Mouse (Mus musculus): ENCODE results near the gene Btg2. TPM values are rescaled to one million over a fixed set of nuclear protein-coding genes. Genes with fewer than 3 reads are reported as not detected.

Btg2 gene
- polyA plus RNA-seq, 1 experiment from 2014 or later, result 115 TPM

GRCm38 (mm10) chr1:134063086-134063772 lies 15.7 kb downstream of the Btg2 start:
- H3K36me3 ChIP-seq, result no peaks in the 10 kb centered on the region
- peak overlapping the region; percentile 44 for H3K9ac ChIP-seq
- WGBS, result 1% methylated on average over 33 of the region's 33 CpGs
- H3K27me3 ChIP-seq, result no peaks in the 10 kb centered on the region
- no peaks in the 10 kb centered on the region for H3K9me3 ChIP-seq
- ATAC-seq (ENCODE audit: borderline replicate concordance, extremely low read depth, low FRiP score, low TSS enrichment), result 0 out of 2 replicates have a peak, but pooled peaks have one; percentile 5
- H3K4me3 ChIP-seq, result peak overlapping the region; percentile 7
- peak overlapping the region; percentile 99 for H3K27ac ChIP-seq
- H3K4me2 ChIP-seq, result peak overlapping the region; percentile 51
- peaks cover 85% of the 10 kb centered on the region for H3K4me1 ChIP-seq

DNA sequence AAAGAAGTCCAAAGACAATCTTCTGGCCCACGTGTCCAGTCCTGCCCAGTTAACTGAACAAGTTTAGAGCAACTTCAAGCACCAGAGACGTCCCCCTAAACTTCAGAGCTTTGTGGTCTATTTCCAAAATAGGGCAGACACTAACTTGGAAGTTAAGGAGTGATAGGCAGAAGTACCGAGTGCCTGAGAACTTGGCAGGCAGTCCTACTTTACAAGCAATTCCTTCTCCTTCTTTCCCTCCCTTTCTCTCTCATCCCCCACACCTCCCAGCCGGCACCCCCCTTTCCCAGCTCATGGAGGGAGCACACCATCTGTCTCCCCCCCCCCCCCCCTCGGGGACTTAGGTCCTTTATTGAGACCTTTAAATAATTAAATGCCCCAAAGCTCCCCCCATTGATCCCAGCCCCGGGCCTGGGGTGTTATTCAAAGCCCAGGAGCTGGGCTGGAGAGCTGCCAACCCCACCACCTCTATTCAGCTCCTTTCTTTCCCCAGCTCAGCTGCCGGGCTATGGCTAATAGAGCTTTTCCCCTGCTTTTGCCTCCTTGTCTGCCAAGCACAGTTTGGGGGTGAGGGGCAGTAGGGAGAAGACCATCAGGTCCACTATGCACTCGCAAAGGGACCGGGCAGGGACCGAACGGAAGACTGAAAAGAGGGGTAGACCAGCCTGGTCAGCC lies 16.4 kb downstream of the Btg2 start:
- WGBS, result 4% methylated on average over 11 of the region's 11 CpGs
- no peaks in the 10 kb centered on the region for H3K9me3 ChIP-seq
- H3K4me3 ChIP-seq, result peak overlapping the region; percentile 7; the same call in 1 of the 2 replicates
- peaks cover 85% of the 10 kb centered on the region for H3K4me1 ChIP-seq
- H3K36me3 ChIP-seq, result no peaks in the 10 kb centered on the region
- ATAC-seq (ENCODE audit: borderline replicate concordance, extremely low read depth, low FRiP score, low TSS enrichment), result no peak
- peak overlapping the region; percentile 51 for H3K4me2 ChIP-seq
- H3K27ac ChIP-seq, result peak overlapping the region; percentile 99
- no peaks in the 10 kb centered on the region for H3K27me3 ChIP-seq
- peak overlapping the region; percentile 27 for H3K9ac ChIP-seq

GRCm38 (mm10) chr1:134061915-134062314 lies 17.0 kb downstream of the Btg2 start:
- Histone ChIP-seq H3K36me3 (no peaks in the 10 kb centered on the region), H3K9me3 (no peaks in the 10 kb centered on the region), H3K27ac (peak overlapping the region; percentile 99), H3K4me2 (peak overlapping the region; percentile 70; the same call in 1 of the 2 replicates), H3K27me3 (no peaks in the 10 kb centered on the region), H3K4me3 (no peak overlapping the region), H3K9ac (no peak overlapping the region), H3K4me1 (peaks cover 80% of the 10 kb centered on the region)
- WGBS, result 67% methylated on average over 3 of the region's 3 CpGs
- no peak for ATAC-seq (ENCODE audit: borderline replicate concordance, extremely low read depth, low FRiP score, low TSS enrichment)

- Histone ChIP-seq H3K27ac (peak overlapping the region; percentile 99), H3K4me3 (peak overlapping the region; percentile 33), H3K36me3 (no peaks in the 10 kb centered on the region), H3K4me1 (peaks cover 77% of the 10 kb centered on the region), H3K9me3 (no peaks in the 10 kb centered on the region), H3K9ac (peak overlapping the region; percentile 49), H3K27me3 (no peaks in the 10 kb centered on the region), H3K4me2 (peak overlapping the region; percentile 70)
- peak; percentile 91 for ATAC-seq (ENCODE audit: borderline replicate concordance, extremely low read depth, low FRiP score, low TSS enrichment)
- WGBS, result 2% methylated on average over 31 of the region's 31 CpGs
Observed at GRCm38 (mm10) chr1:134060849-134061569, 17.9 kb downstream of the Btg2 start.

DNA sequence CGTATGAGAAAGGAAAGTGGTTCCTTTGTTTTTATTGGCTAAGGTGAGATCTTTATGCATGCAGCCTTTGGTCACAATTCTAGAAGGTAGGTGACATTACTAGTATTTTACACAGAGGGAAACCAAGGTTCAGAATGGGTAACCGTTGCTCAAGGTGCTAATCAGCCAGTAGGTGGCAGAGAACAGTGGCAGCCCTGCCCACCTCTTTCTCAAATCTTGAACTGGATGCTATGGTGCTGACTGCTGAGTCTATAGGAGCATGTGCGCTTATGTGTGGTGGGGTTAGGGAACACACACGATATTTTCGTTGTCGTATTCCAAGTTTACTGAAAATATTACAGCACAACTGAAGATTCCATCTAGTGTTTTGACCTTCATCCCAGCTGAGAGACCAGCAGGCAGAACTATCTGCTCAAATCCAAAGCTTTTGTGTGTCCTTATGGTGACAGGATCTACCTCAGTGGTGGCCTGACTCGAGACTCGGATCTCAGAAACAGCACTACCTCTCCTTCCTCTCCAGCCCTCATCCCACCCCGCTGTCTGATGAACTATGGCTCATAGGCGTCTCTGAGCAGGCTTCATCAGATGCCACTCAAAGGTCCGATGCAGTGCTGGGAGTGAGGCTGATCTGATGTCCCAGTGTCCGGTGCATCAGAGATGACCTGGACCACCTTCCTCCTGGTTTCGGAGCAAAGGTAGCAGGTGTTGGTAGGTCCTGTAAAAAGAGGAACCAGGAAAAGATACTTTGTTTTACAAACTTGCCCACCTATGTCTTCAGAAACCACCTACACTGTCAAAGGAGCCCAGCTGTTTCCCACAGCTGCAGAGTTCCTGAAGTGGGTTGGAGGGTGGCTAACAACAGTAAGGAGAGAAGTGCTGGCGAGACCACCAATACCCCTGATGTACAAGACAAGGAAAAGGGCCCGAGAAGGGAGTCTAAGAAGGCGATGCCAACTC lies 18.9 kb downstream of the Btg2 start:
- ATAC-seq (ENCODE audit: borderline replicate concordance, extremely low read depth, low FRiP score, low TSS enrichment), result no peak
- Histone ChIP-seq H3K36me3 (no peaks in the 10 kb centered on the region), H3K4me2 (peak overlapping the region; percentile 70), H3K9me3 (no peaks in the 10 kb centered on the region), H3K9ac (peak overlapping the region; percentile 30), H3K4me3 (peak overlapping the region; percentile 33), H3K27ac (peak overlapping the region; percentile 99), H3K27me3 (no peaks in the 10 kb centered on the region), H3K4me1 (peaks cover 75% of the 10 kb centered on the region)
- 54% methylated on average over 16 of the region's 16 CpGs for WGBS

- H3K4me2 ChIP-seq, result no peak overlapping the region
- H3K4me1 ChIP-seq, result peaks cover 73% of the 10 kb centered on the region
- H3K27ac ChIP-seq, result 0 out of 2 replicates have a peak overlapping the region, but pooled peaks have one; percentile 15
- no peaks in the 10 kb centered on the region for H3K27me3 ChIP-seq
- 51% methylated on average over 6 of the region's 6 CpGs for WGBS
- no peak for ATAC-seq (ENCODE audit: borderline replicate concordance, extremely low read depth, low FRiP score, low TSS enrichment)
- no peak overlapping the region for H3K9ac ChIP-seq
- H3K9me3 ChIP-seq, result no peaks in the 10 kb centered on the region
- H3K4me3 ChIP-seq, result no peak overlapping the region
- no peaks in the 10 kb centered on the region for H3K36me3 ChIP-seq
Observed at GRCm38 (mm10) chr1:134058870-134059269, 20.1 kb downstream of the Btg2 start.

- no peak overlapping the region for H3K27ac ChIP-seq
- ATAC-seq (ENCODE audit: borderline replicate concordance, extremely low read depth, low FRiP score, low TSS enrichment), result no peak
- no peaks in the 10 kb centered on the region for H3K27me3 ChIP-seq
- no peaks in the 10 kb centered on the region for H3K36me3 ChIP-seq
- WGBS, result 64% methylated on average over 8 of the region's 8 CpGs
- no peak overlapping the region for H3K4me2 ChIP-seq
- H3K9me3 ChIP-seq, result no peaks in the 10 kb centered on the region
- H3K4me1 ChIP-seq, result peaks cover 62% of the 10 kb centered on the region
- H3K4me3 ChIP-seq, result no peak overlapping the region
- no peak overlapping the region for H3K9ac ChIP-seq
Observed at GRCm38 (mm10) chr1:134057736-134058135, 21.2 kb downstream of the Btg2 start.

GRCm38 (mm10) chr1:134056285-134056684 lies 22.6 kb downstream of the Btg2 start:
- Histone ChIP-seq H3K4me2 (no peak overlapping the region), H3K9me3 (no peaks in the 10 kb centered on the region), H3K27me3 (no peaks in the 10 kb centered on the region), H3K4me3 (no peak overlapping the region), H3K4me1 (peaks cover 48% of the 10 kb centered on the region), H3K27ac (no peak overlapping the region), H3K9ac (no peak overlapping the region), H3K36me3 (no peaks in the 10 kb centered on the region)
- no peak for ATAC-seq (ENCODE audit: borderline replicate concordance, extremely low read depth, low FRiP score, low TSS enrichment)
- WGBS, result 47% methylated on average over 4 of the region's 4 CpGs

- Histone ChIP-seq H3K4me3 (no peak overlapping the region), H3K27ac (no peak overlapping the region), H3K4me2 (no peak overlapping the region), H3K9me3 (no peaks in the 10 kb centered on the region), H3K27me3 (no peaks in the 10 kb centered on the region), H3K36me3 (no peaks in the 10 kb centered on the region), H3K4me1 (peaks cover 44% of the 10 kb centered on the region), H3K9ac (no peak overlapping the region)
- no peak for ATAC-seq (ENCODE audit: borderline replicate concordance, extremely low read depth, low FRiP score, low TSS enrichment)
- 78% methylated on average over 9 of the region's 9 CpGs for WGBS
Observed at GRCm38 (mm10) chr1:134055666-134056245, 23.2 kb downstream of the Btg2 start.

GRCm38 (mm10) chr1:134055058-134055457 lies 23.9 kb downstream of the Btg2 start:
- no peak overlapping the region for H3K4me2 ChIP-seq
- no peaks in the 10 kb centered on the region for H3K27me3 ChIP-seq
- WGBS, result 64% methylated on average over 9 of the region's 9 CpGs
- ATAC-seq (ENCODE audit: borderline replicate concordance, extremely low read depth, low FRiP score, low TSS enrichment), result no peak
- no peaks in the 10 kb centered on the region for H3K9me3 ChIP-seq
- H3K36me3 ChIP-seq, result no peaks in the 10 kb centered on the region
- H3K4me3 ChIP-seq, result no peak overlapping the region
- H3K27ac ChIP-seq, result 0 out of 2 replicates have a peak overlapping the region, but pooled peaks have one; percentile 16
- peaks cover 38% of the 10 kb centered on the region for H3K4me1 ChIP-seq
- no peak overlapping the region for H3K9ac ChIP-seq

- Histone ChIP-seq H3K27me3 (no peaks in the 10 kb centered on the region), H3K4me1 (peaks cover 35% of the 10 kb centered on the region; the same call in 1 of the 2 replicates), H3K4me2 (no peak overlapping the region), H3K9ac (no peak overlapping the region), H3K9me3 (no peaks in the 10 kb centered on the region), H3K27ac (no peak overlapping the region), H3K4me3 (no peak overlapping the region), H3K36me3 (no peaks in the 10 kb centered on the region)
- WGBS, result 6% methylated on average over 6 of the region's 6 CpGs
- ATAC-seq (ENCODE audit: borderline replicate concordance, extremely low read depth, low FRiP score, low TSS enrichment), result no peak
Observed at GRCm38 (mm10) chr1:134053207-134053606, 25.7 kb downstream of the Btg2 start.
